Mouse (Mus musculus) liver, adult 2 months (tissue): ENCODE data around the gene Jmjd7.

Experiments used
- CTCF ChIP-seq: fragments of 200-500 bp; IDR thresholded peaks from 2 replicates; pipeline ENCODE4 v1.5.1; 2011; ENCODE audit warnings: low read depth, low read length, control low read depth
- POLR2A ChIP-seq: fragments of 200-500 bp; IDR thresholded peaks from 2 replicates; pipeline ENCODE4 v1.6.1; 2011; ENCODE audit warnings: low read length, control low read depth; ENCODE audit not compliant: insufficient read depth; ENCODE audit errors: extremely low read depth

GRCm38 (mm10) chr2:120044101-120044603 is 16.9 kb downstream of the Jmjd7 start:
- TF ChIP-seq CTCF: no peak
- TF ChIP-seq POLR2A: no peak
